Mouse (Mus musculus): ENCODE measurements around the gene Rtn1. TPM values are rescaled to one million over a fixed set of nuclear protein-coding genes. Genes with fewer than 3 reads are reported as not detected.

The Rtn1 gene
- polyA plus RNA-seq, 1 experiment from 2014 or later, result 1.5 TPM

GRCm38 (mm10) chr12:72285366-72286345 is 123.2 kb downstream of the Rtn1 start:
- H3K9ac ChIP-seq (replicated peaks), result no peak overlapping the region

GRCm38 (mm10) chr12:72284576-72284975 is 124.3 kb downstream of the Rtn1 start:
- Histone ChIP-seq H3K27me3 (ENCODE audit: insufficient read depth, low read length) (no peaks in the 10 kb centered on the region), H3K4me1 (ENCODE audit: insufficient read depth) (no peaks in the 10 kb centered on the region), H3K9ac (replicated peaks) (no peak overlapping the region), H3K9me3 (ENCODE audit: low read length) (no peaks in the 10 kb centered on the region), H3K4me2 (ENCODE audit: low read depth, low read length) (no peak overlapping the region), H3K4me3 (ENCODE audit: low read depth, low read length) (no peak overlapping the region), H3K36me3 (replicated peaks; ENCODE audit: insufficient read depth, low read length) (no peaks in the 10 kb centered on the region), H3K27ac (ENCODE audit: low read depth) (no peak overlapping the region)
- DNase-seq (no peak), ATAC-seq (no peak)
- TF ChIP-seq CTCF (IDR thresholded peaks at IDR 0.05; ENCODE audit: low read depth) (no peak), EP300 (IDR thresholded peaks at IDR 0.05; ENCODE audit: low read depth) (no peak)
- 78% methylated on average over 7 of the region's 7 CpGs for WGBS (ENCODE audit: insufficient replicate concordance)

More at GRCm38 (mm10) chr12:72285366-72286345, 123.2 kb downstream of the Rtn1 start:
- DNase-seq (no peak), ATAC-seq (no peak)
- H3K4me3 ChIP-seq (ENCODE audit: low read depth, low read length), result no peak overlapping the region
- H3K27ac ChIP-seq (ENCODE audit: low read depth), result no peak overlapping the region
- TF ChIP-seq EP300 (IDR thresholded peaks at IDR 0.05; ENCODE audit: low read depth) (no peak), CTCF (IDR thresholded peaks at IDR 0.05; ENCODE audit: low read depth) (no peak)
- no peaks in the 10 kb centered on the region for H3K9me3 ChIP-seq (ENCODE audit: low read length)
- WGBS (ENCODE audit: insufficient replicate concordance), result 73% methylated on average over 25 of the region's 25 CpGs
- no peak overlapping the region for H3K4me2 ChIP-seq (ENCODE audit: low read depth, low read length)
- H3K36me3 ChIP-seq (replicated peaks; ENCODE audit: insufficient read depth, low read length), result no peaks in the 10 kb centered on the region
- no peaks in the 10 kb centered on the region for H3K4me1 ChIP-seq (ENCODE audit: insufficient read depth)
- H3K27me3 ChIP-seq (ENCODE audit: insufficient read depth, low read length), result no peaks in the 10 kb centered on the region

GRCm38 (mm10) chr12:72279129-72279875 is 129.6 kb downstream of the Rtn1 start:
- DNase-seq (no peak), ATAC-seq (no peak)
- TF ChIP-seq EP300 (IDR thresholded peaks at IDR 0.05; ENCODE audit: low read depth) (no peak), CTCF (IDR thresholded peaks at IDR 0.05; ENCODE audit: low read depth) (no peak)
- WGBS (ENCODE audit: insufficient replicate concordance), result 69% methylated on average over 5 of the region's 5 CpGs
- Histone ChIP-seq H3K27ac (ENCODE audit: low read depth) (no peak overlapping the region), H3K4me3 (ENCODE audit: low read depth, low read length) (no peak overlapping the region), H3K36me3 (replicated peaks; ENCODE audit: insufficient read depth, low read length) (no peaks in the 10 kb centered on the region), H3K4me1 (ENCODE audit: insufficient read depth) (no peaks in the 10 kb centered on the region), H3K9ac (replicated peaks) (no peak overlapping the region), H3K27me3 (ENCODE audit: insufficient read depth, low read length) (no peaks in the 10 kb centered on the region), H3K4me2 (ENCODE audit: low read depth, low read length) (no peak overlapping the region), H3K9me3 (ENCODE audit: low read length) (no peaks in the 10 kb centered on the region)

- no peak for ATAC-seq
- WGBS (ENCODE audit: insufficient replicate concordance), result 66% methylated on average over 13 of the region's 13 CpGs
- TF ChIP-seq CTCF (IDR thresholded peaks at IDR 0.05; ENCODE audit: low read depth) (no peak), EP300 (IDR thresholded peaks at IDR 0.05; ENCODE audit: low read depth) (no peak)
These were observed 135.0 kb downstream of the Rtn1 start for GRCm38 (mm10) chr12:72273721-72274414.

GRCm38 (mm10) chr12:72267614-72268013 is 141.2 kb downstream of the Rtn1 start:
- ATAC-seq, result no peak

More at GRCm38 (mm10) chr12:72273721-72274414, 135.0 kb downstream of the Rtn1 start:
- Histone ChIP-seq H3K27me3 (ENCODE audit: insufficient read depth, low read length) (no peaks in the 10 kb centered on the region), H3K9ac (replicated peaks) (no peak overlapping the region), H3K36me3 (replicated peaks; ENCODE audit: insufficient read depth, low read length) (no peaks in the 10 kb centered on the region), H3K4me3 (ENCODE audit: low read depth, low read length) (no peak overlapping the region), H3K4me2 (ENCODE audit: low read depth, low read length) (no peak overlapping the region), H3K27ac (ENCODE audit: low read depth) (no peak overlapping the region), H3K4me1 (ENCODE audit: insufficient read depth) (no peaks in the 10 kb centered on the region), H3K9me3 (ENCODE audit: low read length) (no peaks in the 10 kb centered on the region)
- no peak for DNase-seq

More at GRCm38 (mm10) chr12:72267614-72268013, 141.2 kb downstream of the Rtn1 start:
- DNase-seq, result peak; percentile 29
- peak; percentile 53 for TF ChIP-seq CTCF (IDR thresholded peaks at IDR 0.05; ENCODE audit: low read depth)
- TF ChIP-seq EP300 (IDR thresholded peaks at IDR 0.05; ENCODE audit: low read depth), result no peak
- H3K27ac ChIP-seq (ENCODE audit: low read depth), result no peak overlapping the region
- no peak overlapping the region for H3K4me2 ChIP-seq (ENCODE audit: low read depth, low read length)
- no peaks in the 10 kb centered on the region for H3K36me3 ChIP-seq (replicated peaks; ENCODE audit: insufficient read depth, low read length)
- H3K4me3 ChIP-seq (ENCODE audit: low read depth, low read length), result no peak overlapping the region
- H3K4me1 ChIP-seq (ENCODE audit: insufficient read depth), result no peaks in the 10 kb centered on the region
- H3K27me3 ChIP-seq (ENCODE audit: insufficient read depth, low read length), result no peaks in the 10 kb centered on the region
- H3K9ac ChIP-seq (replicated peaks), result no peak overlapping the region
- no peaks in the 10 kb centered on the region for H3K9me3 ChIP-seq (ENCODE audit: low read length)
- WGBS (ENCODE audit: insufficient replicate concordance), result 72% methylated on average over 2 of the region's 2 CpGs
